Mouse (Mus musculus): ENCODE results near the gene Gm26657. TPM values are rescaled to one million over a fixed set of nuclear protein-coding genes. Genes with fewer than 3 reads are reported as not detected.

Gene Gm26657
- not detected for polyA plus RNA-seq (2017; shearing (Covaris generic))

GRCm38 (mm10) chr4:56740020-56740485 lies at the start of gene Gm26657:
TSS of gene Gm26657 (plus strand) at chr4:56740070.

GRCm38 (mm10) chr4:56741041-56741493 lies 1.2 kb downstream of the Gm26657 start, which contains the start of gene Actl7b:
TSS of gene Actl7b (minus strand) at chr4:56741443.

DNA sequence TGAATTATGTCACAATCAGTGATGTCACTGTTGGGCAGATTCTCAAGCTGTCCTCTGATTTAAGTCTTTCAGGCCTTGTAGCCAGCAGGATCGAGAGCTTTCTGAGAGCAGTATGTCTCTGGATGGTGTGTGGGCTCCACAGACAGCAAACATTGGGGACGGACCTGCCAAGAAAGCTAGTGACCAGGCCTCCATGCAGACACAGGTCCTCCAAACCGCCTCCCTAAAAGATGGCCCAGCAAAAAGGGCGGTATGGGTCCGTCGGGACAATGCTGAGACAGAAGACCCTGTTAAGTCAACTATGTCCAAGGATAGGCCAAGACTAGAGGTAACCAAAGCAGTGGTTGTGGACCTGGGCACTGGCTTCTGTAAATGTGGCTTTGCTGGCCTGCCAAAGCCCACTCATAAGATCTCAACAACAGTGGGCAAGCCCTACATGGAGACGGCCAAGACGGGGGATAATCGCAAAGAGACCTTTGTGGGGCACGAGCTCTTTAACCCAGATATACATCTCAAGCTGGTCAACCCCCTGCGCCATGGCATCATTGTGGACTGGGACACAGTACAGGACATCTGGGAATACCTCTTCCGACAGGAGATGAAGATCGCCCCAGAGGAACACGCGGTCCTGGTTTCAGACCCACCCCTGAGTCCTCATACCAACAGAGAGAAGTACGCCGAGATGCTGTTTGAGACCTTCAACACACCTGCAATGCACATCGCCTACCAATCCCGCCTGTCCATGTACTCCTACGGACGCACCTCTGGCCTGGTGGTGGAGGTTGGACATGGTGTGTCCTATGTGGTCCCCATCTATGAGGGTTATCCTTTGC lies 3.7 kb downstream of the Gm26657 start, which contains the start of gene Actl7a:
Gene Actl7a (plus strand): TSS at position 51 of the 833 bp plus-strand sequence.

Other genes starting within 250 kb of the Gm26657 start
- gene Actl7b, start 1.4 kb downstream of the Gm26657 start, polyA plus RNA-seq (2017; shearing (Covaris generic)), result not detected
- gene Actl7a, start 3.3 kb downstream of the Gm26657 start, polyA plus RNA-seq (2017; shearing (Covaris generic)), result not detected
- gene Elp1, start 62.3 kb downstream of the Gm26657 start, polyA plus RNA-seq (2017; shearing (Covaris generic)), result 45.6 TPM
- 24.6 TPM for gene Fam206a, start 62.3 kb downstream of the Gm26657 start, polyA plus RNA-seq (2017; shearing (Covaris generic))
- gene Ctnnal1, start 125.1 kb downstream of the Gm26657 start, polyA plus RNA-seq (2017; shearing (Covaris generic)), result 1.7 TPM
- gene Tmem245, start 207.4 kb downstream of the Gm26657 start, polyA plus RNA-seq (2017; shearing (Covaris generic)), result 2.3 TPM